Mouse (Mus musculus) forebrain, embryonic 16.5 days (tissue): Measurements from ENCODE around the gene Ikzf4. TPM values are rescaled to one million over a fixed set of nuclear protein-coding genes. Genes with fewer than 3 reads are reported as not detected.
"Not testable (repeated sequence)": the region's sequence is repeated elsewhere in the genome, so short reads cannot be mapped to it uniquely, and the experiment has no call there.

Experiments
- ATAC-seq: fragments of 200-750 bp; cut with Nextera tagmentation; 2 replicates; pipeline ENCODE4 v1.8.0; 2017; ENCODE audit warnings: mild to moderate bottlenecking, moderate library complexity
- H3K27ac ChIP-seq: fragments of 300-500 bp; sonication (generic); 2 replicates; pipeline ENCODE4 v1.5.1; 2014; ENCODE audit warnings: low read length, control low read depth
- H3K27me3 ChIP-seq: fragments of 300-500 bp; sonication (generic); replicated peaks from 2 replicates; pipeline ENCODE4 v1.6.1; 2014; ENCODE audit warnings: low read length; ENCODE audit not compliant: control insufficient read depth, insufficient read depth
- H3K36me3 ChIP-seq: fragments of 300-500 bp; sonication (generic); 2 replicates; pipeline ENCODE4 v1.6.1; 2014; ENCODE audit not compliant: control insufficient read depth, insufficient read depth
- H3K4me1 ChIP-seq: fragments of 300-500 bp; sonication (generic); replicated peaks from 2 replicates; pipeline ENCODE4 v1.6.1; 2014; ENCODE audit warnings: low read length; ENCODE audit not compliant: control insufficient read depth, insufficient read depth
- H3K4me2 ChIP-seq: fragments of 300-500 bp; sonication (generic); 2 replicates; pipeline ENCODE4 v1.6.1; 2014; ENCODE audit warnings: mild to moderate bottlenecking, low read length, control low read depth
- H3K4me3 ChIP-seq: fragments of 300-500 bp; sonication (generic); replicated peaks from 2 replicates; pipeline ENCODE4 v1.5.1; 2014; ENCODE audit warnings: mild to moderate bottlenecking, low read length, control low read depth
- H3K9ac ChIP-seq: fragments of 300-500 bp; sonication (generic); replicated peaks from 2 replicates; pipeline ENCODE4 v1.6.1; 2014; ENCODE audit warnings: low read depth, low read length, control low read depth
- H3K9me3 ChIP-seq: fragments of 300-500 bp; sonication (generic); 2 replicates; pipeline ENCODE4 v1.6.1; 2016; ENCODE audit warnings: low read length; ENCODE audit not compliant: control insufficient read depth
- WGBS: fragments of 180-500 bp; shearing (Covaris S2); extraction: QIAGEN DNeasy Blood & Tissue Kit; methylation state at CpG from one replicate; pipeline ENCODE4 v1.1.7; 2014; 5-methylcytosine and 5-hydroxymethylcytosine counted together
- polyA plus RNA-seq: library from polyadenylated mRNA; unstranded; fragments of >200 nt; fragmentation: Nextera tagmentation; extraction: Ambion mirVana; gene quantifications from 2 replicates; pipeline ENCODE4 v1.2.1, GENCODE M21; 2015

Ikzf4 gene
- polyA plus RNA-seq, 1 experiment from 2014 or later: 15.6 TPM

DNA sequence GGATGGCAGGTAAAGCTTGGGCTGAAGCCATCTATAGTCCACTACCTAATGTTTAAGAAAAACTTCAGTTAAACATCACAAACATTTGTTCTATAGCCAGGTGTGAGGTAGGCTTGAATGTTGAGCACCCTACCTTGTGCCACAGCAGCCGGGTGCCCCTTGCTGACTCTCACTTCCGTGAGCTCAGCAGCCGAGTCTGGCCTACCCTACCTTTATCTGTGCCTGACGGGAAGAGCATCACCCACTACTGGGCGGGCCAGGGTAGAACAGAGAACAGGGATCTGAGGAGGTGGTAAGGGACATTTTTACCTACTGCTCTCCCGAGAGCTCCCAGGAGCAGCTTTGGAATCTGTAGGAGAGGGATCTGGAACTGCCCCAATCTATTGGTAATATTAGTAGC is 3.0 kb downstream of the Ikzf4 start:
- peaks cover 5% of the 10 kb centered on the region; the same call in 1 of the 2 replicates for H3K36me3 ChIP-seq
- no peak overlapping the region for H3K27ac ChIP-seq
- H3K9ac ChIP-seq: no peak overlapping the region
- H3K27me3 ChIP-seq: no peaks in the 10 kb centered on the region
- H3K9me3 ChIP-seq: no peaks in the 10 kb centered on the region
- no peak for ATAC-seq
- H3K4me2 ChIP-seq: no peak overlapping the region
- no peak overlapping the region for H3K4me3 ChIP-seq
- peaks cover 18% of the 10 kb centered on the region for H3K4me1 ChIP-seq
- 86% methylated on average over 6 of the region's 6 CpGs for WGBS

- H3K9me3 ChIP-seq: no peaks in the 10 kb centered on the region
- 85% methylated on average over 7 of the region's 7 CpGs for WGBS
- no peaks in the 10 kb centered on the region for H3K27me3 ChIP-seq
- no peak overlapping the region for H3K27ac ChIP-seq
- no peak overlapping the region for H3K4me2 ChIP-seq
- no peak overlapping the region for H3K9ac ChIP-seq
- H3K36me3 ChIP-seq: peaks cover 5% of the 10 kb centered on the region; the same call in 1 of the 2 replicates
- H3K4me3 ChIP-seq: no peak overlapping the region
- no peak for ATAC-seq
- H3K4me1 ChIP-seq: peaks cover 15% of the 10 kb centered on the region
Measured at GRCm38 (mm10) chr10:128641871-128642270, 3.9 kb downstream of the Ikzf4 start.

DNA sequence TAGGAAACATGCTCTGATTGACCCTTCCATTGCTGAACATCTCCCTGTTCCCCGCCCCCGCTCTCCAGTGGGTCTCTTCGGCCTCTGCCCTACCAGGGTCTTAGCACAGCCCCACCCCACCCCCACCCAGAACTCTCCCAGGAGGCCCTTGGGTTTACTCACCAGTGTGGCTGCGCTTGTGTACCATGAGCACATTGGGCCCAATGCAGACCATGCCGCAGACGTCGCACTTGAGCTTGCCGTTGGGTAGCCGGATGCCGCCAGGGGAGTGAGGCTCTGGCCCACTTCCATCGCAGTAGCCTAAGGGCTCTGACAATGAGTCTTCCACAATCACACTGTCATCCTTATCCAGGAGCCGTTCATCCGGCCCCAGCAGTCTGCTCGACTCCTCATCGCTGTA is 4.9 kb downstream of the Ikzf4 start:
- Histone ChIP-seq H3K36me3 (peaks cover 10% of the 10 kb centered on the region; the same call in 1 of the 2 replicates), H3K4me3 (no peak overlapping the region), H3K27ac (no peak overlapping the region), H3K9me3 (no peaks in the 10 kb centered on the region), H3K27me3 (no peaks in the 10 kb centered on the region), H3K4me1 (peaks cover 9% of the 10 kb centered on the region), H3K9ac (no peak overlapping the region), H3K4me2 (no peak overlapping the region)
- no peak for ATAC-seq
- 93% methylated on average over 15 of the region's 15 CpGs for WGBS

- H3K27me3 ChIP-seq: no peaks in the 10 kb centered on the region
- no peak overlapping the region for H3K9ac ChIP-seq
- no peaks in the 10 kb centered on the region for H3K9me3 ChIP-seq
- H3K4me3 ChIP-seq: no peak overlapping the region
- H3K27ac ChIP-seq: no peak overlapping the region
- peaks cover 10% of the 10 kb centered on the region; the same call in 1 of the 2 replicates for H3K36me3 ChIP-seq
- no peak for ATAC-seq
- no peak overlapping the region for H3K4me2 ChIP-seq
- WGBS: 93% methylated on average over 14 of the region's 14 CpGs
- H3K4me1 ChIP-seq: peaks cover 9% of the 10 kb centered on the region
Measured at GRCm38 (mm10) chr10:128639999-128640398, 5.8 kb downstream of the Ikzf4 start.

- Histone ChIP-seq H3K4me1 (no peaks in the 10 kb centered on the region), H3K4me2 (no peak overlapping the region), H3K36me3 (peaks cover 21% of the 10 kb centered on the region), H3K27ac (no peak overlapping the region), H3K9ac (no peak overlapping the region), H3K4me3 (no peak overlapping the region), H3K9me3 (no peaks in the 10 kb centered on the region), H3K27me3 (no peaks in the 10 kb centered on the region)
- 13% methylated on average over 11 of the region's 11 CpGs for WGBS
- no peak for ATAC-seq
Measured at GRCm38 (mm10) chr10:128637011-128637410, 8.8 kb downstream of the Ikzf4 start.

DNA sequence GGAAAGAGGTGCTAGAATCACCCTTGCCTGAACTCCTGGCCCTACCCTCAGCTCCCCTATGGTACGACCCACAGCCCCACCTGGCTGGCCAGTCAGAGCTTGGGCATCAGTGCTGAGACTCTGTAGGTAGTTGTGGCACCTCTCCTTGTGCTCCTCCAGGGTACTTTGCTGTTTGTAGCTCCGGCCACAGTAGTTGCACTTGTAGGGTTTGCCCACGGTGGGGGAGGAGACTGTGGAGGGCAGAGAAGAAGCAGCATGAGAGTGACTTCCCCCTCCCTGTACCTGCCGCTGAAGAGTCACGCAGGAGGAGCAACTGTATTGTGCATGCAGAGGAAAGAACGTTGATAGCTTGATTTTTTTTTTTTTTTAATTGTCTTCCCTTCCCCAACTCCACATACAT is 9.2 kb downstream of the Ikzf4 start:
- WGBS: 48% methylated on average over 6 of the region's 6 CpGs
- Histone ChIP-seq H3K9me3 (no peaks in the 10 kb centered on the region), H3K4me3 (no peak overlapping the region), H3K4me1 (no peaks in the 10 kb centered on the region), H3K9ac (no peak overlapping the region), H3K36me3 (peaks cover 21% of the 10 kb centered on the region), H3K27me3 (no peaks in the 10 kb centered on the region), H3K27ac (no peak overlapping the region), H3K4me2 (no peak overlapping the region)
- no peak for ATAC-seq

- H3K4me2 ChIP-seq: no peak overlapping the region
- no peak overlapping the region for H3K4me3 ChIP-seq
- peaks cover 19% of the 10 kb centered on the region for H3K36me3 ChIP-seq
- H3K4me1 ChIP-seq: no peaks in the 10 kb centered on the region
- H3K27ac ChIP-seq: no peak overlapping the region
- no peaks in the 10 kb centered on the region for H3K27me3 ChIP-seq
- WGBS: 94% methylated on average over 13 of the region's 13 CpGs
- no peaks in the 10 kb centered on the region for H3K9me3 ChIP-seq
- ATAC-seq: no peak
- no peak overlapping the region for H3K9ac ChIP-seq
Measured at GRCm38 (mm10) chr10:128635697-128636096, 10.1 kb downstream of the Ikzf4 start.

DNA sequence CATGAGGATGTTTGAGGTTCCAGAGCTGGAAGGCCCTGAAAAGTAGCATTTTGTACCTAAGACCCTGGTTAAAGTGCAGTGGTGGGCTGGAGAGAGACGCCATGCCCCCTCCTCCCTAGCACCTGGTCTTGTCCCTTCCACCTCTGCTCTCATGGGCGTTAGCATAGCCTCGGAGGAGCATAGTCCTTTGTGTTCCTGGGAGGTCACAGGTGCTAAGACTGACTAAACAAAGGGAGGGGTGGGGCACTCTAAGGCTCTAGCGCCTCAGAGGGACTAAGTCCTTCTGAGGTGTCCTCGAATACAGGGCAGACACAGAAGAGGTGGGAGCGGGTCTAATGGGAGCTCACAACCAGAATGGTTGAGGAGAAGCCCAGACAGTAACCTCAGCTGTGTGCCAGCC is 14.2 kb downstream of the Ikzf4 start:
- Histone ChIP-seq H3K9me3 (no peaks in the 10 kb centered on the region), H3K36me3 (peaks cover 18% of the 10 kb centered on the region), H3K4me1 (no peaks in the 10 kb centered on the region), H3K9ac (no peak overlapping the region), H3K4me2 (no peak overlapping the region), H3K4me3 (no peak overlapping the region), H3K27ac (no peak overlapping the region), H3K27me3 (no peaks in the 10 kb centered on the region)
- ATAC-seq: no peak
- WGBS: 20% methylated on average over 6 of the region's 6 CpGs

DNA sequence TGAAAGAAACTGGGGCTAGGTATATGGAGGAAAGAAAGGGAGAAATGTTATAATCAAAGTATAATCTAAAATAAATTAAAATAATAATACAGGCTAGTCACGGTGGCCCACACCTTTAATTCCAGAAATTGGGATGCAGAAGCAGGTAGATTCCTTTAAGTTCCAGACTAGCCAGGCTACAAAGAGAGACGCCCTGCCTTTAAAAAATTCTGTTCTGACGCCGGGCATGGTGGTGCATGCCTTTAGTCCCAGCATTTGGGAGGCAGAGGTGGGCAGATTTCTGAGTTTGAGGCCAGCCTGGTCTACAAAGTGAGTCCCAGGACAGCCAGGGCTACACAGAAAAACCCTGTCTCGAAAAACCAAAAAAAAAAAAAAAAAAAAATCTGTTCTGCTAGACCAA is 15.5 kb downstream of the Ikzf4 start:
- WGBS: 82% methylated on average over 5 of the region's 5 CpGs
- not testable (repeated sequence) for H3K27ac ChIP-seq, H3K4me3 ChIP-seq, H3K9me3 ChIP-seq, H3K27me3 ChIP-seq, H3K4me2 ChIP-seq, H3K9ac ChIP-seq, ATAC-seq, H3K4me1 ChIP-seq
- peaks cover 14% of the 10 kb centered on the region for H3K36me3 ChIP-seq

DNA sequence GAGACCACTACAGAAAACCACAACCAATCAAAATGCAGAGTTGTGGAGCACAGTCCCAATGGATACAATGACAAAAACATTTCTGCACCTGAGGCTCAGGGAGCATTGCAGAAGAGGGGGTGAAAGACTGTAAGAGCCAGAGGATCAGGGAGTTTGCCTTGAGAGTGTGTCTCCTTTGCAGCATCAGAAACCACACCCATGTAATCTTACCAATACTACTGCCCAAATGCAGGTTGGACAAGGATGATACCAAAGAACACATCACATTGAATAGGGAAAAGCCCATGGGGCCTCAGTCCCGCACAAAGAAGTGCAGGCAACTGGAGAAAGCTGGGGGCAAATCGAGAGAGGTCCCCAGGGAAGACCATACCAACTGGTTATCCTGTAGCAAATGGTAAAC is 16.0 kb downstream of the Ikzf4 start:
- no peak overlapping the region for H3K9ac ChIP-seq
- no peak overlapping the region for H3K4me3 ChIP-seq
- H3K4me2 ChIP-seq: no peak overlapping the region
- H3K27me3 ChIP-seq: no peaks in the 10 kb centered on the region
- peaks cover 6% of the 10 kb centered on the region for H3K4me1 ChIP-seq
- WGBS: 81% methylated on average over 2 of the region's 2 CpGs
- no peak for ATAC-seq
- H3K27ac ChIP-seq: no peak overlapping the region
- no peaks in the 10 kb centered on the region for H3K9me3 ChIP-seq
- peaks cover 16% of the 10 kb centered on the region for H3K36me3 ChIP-seq
